Mouse (Mus musculus) lung, postnatal 4 days (tissue): ENCODE results near the gene Gm13698.
"Not testable (repeated sequence)": the region's sequence is repeated elsewhere in the genome, so short reads cannot be mapped to it uniquely, and the experiment has no call there.

Experiments used
- DNase-seq, 2 experiments: peaks; one replicate each; pipeline ENCODE4 v3.0.0; 2021

Gene Gm13698

GRCm38 (mm10) chr2:83955393-83955792, at the start of gene Gm13698:
Gene Gm13698, plus strand, starts transcription at chr2:83955693.
- not testable (repeated sequence) for DNase-seq

DNA sequence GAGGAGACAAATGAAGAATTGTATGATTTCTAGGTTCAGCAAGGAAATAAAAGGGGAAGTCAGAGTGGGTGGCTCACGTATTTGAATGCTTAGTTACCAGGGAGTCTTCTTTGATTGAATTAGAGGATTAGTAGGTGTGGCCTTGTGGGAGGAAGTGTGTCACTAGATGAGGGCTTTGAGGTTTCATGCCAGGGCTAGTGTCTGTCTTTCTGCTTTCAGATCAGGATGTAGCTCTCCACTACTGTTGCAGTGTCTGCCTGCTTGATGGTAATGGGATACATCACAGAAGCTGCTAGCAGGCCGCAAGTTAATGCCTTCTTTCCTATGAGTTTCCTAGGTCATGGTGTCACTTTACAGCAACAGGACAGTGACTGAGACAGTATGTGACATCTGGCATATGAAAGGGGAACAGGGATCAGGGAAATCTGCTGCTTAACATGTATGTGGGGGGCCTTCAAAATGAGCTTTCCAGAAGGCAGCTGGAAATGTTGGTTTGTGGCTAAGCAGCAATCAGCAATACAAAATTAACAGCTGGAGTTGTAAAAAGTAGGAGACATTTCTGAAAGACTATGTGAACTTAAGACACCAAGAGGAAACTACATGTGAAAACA, 25.9 kb upstream of the Gm13698 start:
- no peak for DNase-seq

DNA sequence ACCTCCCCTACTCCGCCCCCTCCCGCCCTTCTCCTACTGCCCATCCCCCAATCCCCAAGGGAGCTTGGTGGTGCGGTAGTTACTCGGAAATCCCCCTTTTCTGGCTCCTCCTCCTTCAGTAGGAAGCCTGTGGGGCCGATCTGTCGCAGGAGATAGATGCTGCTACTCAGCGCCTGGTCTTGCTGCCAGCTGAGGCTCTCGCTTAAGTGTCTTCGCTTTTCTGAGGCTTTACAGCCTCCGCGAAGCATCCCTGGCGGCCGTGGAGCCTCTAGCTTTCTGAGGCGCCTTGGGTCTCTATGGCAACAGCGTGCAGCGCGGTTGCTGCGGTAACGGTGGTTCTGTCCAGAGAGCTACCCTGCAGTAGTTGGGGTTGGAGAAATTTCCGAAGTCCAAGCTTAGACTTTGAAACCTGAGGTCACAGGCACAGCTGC, 14.5 kb upstream of the Gm13698 start, which contains the start of gene Zswim2:
TSS of gene Zswim2 (minus strand) at position 298 of the 431 bp plus-strand sequence.
- DNase-seq = peak; percentile 34 to 37

DNA sequence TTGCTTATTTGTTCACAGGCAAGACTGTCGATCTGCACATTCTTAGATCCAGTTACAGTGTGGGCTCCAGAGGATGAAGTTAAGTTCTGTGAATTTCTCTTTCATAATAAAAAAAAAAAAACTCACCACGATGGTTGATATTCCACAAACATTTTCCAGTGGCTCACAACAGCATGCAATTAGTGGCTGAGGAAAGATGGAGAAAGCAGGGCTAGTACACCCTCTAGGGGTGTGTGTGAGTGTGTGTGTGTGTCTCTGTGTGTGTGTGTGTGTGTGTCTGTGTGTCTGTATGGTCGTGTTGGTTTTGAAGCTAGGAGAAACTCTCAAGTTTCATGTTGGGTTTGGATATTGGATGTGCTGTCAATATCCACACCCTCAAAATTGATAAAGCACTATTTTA, 14.1 kb upstream of the Gm13698 start:
- no peak for DNase-seq

- no peak for DNase-seq
These were observed 13.7 kb upstream of the Gm13698 start for GRCm38 (mm10) chr2:83941792-83942191.

- not testable (repeated sequence) for DNase-seq
These were observed 5.7 kb downstream of the Gm13698 start, which contains the start of gene Gm13693 for GRCm38 (mm10) chr2:83961203-83961602. Gene Gm13693, plus strand, starts transcription at chr2:83961503.

GRCm38 (mm10) chr2:83967013-83967412, 11.5 kb downstream of the Gm13698 start, which contains the start of gene Gm13695:
Gene Gm13695, plus strand, starts transcription at chr2:83967313.
- DNase-seq = not testable (repeated sequence)

GRCm38 (mm10) chr2:83972823-83973222, 17.3 kb downstream of the Gm13698 start, which contains the start of gene Gm13696:
Gene Gm13696, plus strand, starts transcription at chr2:83973123.
- DNase-seq = not testable (repeated sequence)

- DNase-seq = not testable (repeated sequence)
These were observed 23.1 kb downstream of the Gm13698 start, which contains the start of gene Gm13694 for GRCm38 (mm10) chr2:83978633-83979032. Gene Gm13694, plus strand, starts transcription at chr2:83978933.

DNA sequence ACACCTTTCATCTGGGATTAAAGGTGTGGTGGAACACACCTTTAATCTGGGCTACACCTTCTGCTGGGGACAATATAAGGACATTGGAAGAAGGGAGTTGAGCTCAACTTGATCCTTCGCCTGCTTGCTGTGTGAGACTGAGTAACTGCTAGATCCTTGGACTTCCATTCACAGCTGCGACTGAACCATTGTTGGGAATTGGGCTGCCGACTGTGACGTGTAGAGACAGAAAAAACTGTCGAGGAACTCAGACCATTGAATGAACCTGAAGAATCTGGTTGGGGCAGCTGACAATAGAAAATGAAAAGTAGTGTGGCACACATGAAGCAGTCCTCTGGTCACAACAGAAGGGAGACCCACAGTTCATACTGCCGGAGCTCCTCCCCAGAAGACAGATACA, 28.9 kb downstream of the Gm13698 start, which contains the start of gene Gm13697:
TSS of gene Gm13697 (plus strand) at position 301 of the 400 bp plus-strand sequence.
- not testable (repeated sequence) for DNase-seq

DNA sequence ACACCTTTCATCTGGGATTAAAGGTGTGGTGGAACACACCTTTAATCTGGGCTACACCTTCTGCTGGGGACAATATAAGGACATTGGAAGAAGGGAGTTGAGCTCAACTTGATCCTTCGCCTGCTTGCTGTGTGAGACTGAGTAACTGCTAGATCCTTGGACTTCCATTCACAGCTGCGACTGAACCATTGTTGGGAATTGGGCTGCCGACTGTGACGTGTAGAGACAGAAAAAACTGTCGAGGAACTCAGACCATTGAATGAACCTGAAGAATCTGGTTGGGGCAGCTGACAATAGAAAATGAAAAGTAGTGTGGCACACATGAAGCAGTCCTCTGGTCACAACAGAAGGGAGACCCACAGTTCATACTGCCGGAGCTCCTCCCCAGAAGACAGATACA, 34.8 kb downstream of the Gm13698 start, which contains the start of gene Gm13691:
TSS of gene Gm13691 (plus strand) at position 301 of the 400 bp plus-strand sequence.
- not testable (repeated sequence) for DNase-seq

DNA sequence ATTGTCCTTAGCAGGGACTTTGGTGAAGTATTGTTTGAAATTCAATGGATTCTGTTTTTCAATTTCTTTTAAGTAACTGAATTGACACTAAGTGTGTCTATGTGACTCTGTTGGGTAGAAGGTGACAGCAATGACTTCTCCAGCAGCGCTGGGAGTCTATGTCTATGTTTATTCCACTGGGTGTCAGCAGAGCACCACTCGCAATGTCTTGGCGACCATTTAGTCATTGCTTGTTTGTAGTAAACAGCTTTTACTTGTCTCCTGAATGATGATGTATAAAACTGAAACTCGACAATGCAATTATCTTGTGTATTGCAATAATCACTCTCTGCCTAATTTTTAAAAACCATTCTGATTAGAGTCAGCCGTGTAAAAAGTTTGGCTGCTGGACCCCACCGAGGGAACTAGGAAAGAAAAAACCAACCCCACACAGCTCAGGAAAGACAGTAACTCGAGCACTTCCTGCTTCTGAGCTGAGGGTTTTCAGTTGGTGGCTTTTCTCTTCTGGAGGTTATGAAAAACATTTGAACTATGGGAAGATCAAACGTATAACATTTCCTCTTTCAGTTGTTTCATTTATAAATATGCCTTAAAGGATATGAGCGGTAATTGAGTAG, 38.3 kb downstream of the Gm13698 start:
- DNase-seq = peak in 1 of 2 experiments; percentile 32

- DNase-seq = not testable (repeated sequence)
These were observed 39.0 kb downstream of the Gm13698 start for GRCm38 (mm10) chr2:83994526-83994925.
